Mouse (Mus musculus): ENCODE data around the gene Vps53.

GRCm38 (mm10) chr11:76028072-76028465, 151.4 kb downstream of the Vps53 start:
- TF ChIP-seq CTCF (IDR thresholded peaks at IDR 0.05; ENCODE audit: insufficient read depth, low read length) (no peak), POLR2A (IDR thresholded peaks at IDR 0.05; ENCODE audit: borderline replicate concordance, extremely low read depth, low read depth, low read length) (no peak)

All from lung, adult 2 months (tissue).